Mouse (Mus musculus) kidney, postnatal 0 days (tissue): Measurements from ENCODE around the gene Olfr1444. TPM values are rescaled to one million over a fixed set of nuclear protein-coding genes. Genes with fewer than 3 reads are reported as not detected.

Source experiments
- ATAC-seq: fragments of 200-750 bp; cut with Nextera tagmentation; replicated peaks from 2 replicates; pipeline ENCODE4 v1.8.0; 2017; ENCODE audit warnings: low read depth, moderate number of reproducible peaks, moderate TSS enrichment, moderate library complexity; ENCODE audit not compliant: low FRiP score
- DNase-seq: peaks from one replicate; pipeline ENCODE4 v3.0.0-alpha.2; 2016; ENCODE audit warnings: low spot score
- H3K27ac ChIP-seq: fragments of 300-500 bp; sonication (generic); 2 replicates; pipeline ENCODE4 v1.5.1; 2014; ENCODE audit warnings: mild to moderate bottlenecking
- H3K27me3 ChIP-seq: fragments of 300-500 bp; sonication (generic); 2 replicates; pipeline ENCODE4 v1.6.1; 2014; ENCODE audit warnings: low read length, mixed read lengths; ENCODE audit not compliant: insufficient read depth
- H3K36me3 ChIP-seq: fragments of 300-500 bp; sonication (generic); 2 replicates; pipeline ENCODE4 v1.6.1; 2014; ENCODE audit warnings: low read length, mixed read lengths; ENCODE audit not compliant: insufficient read depth
- H3K4me1 ChIP-seq: fragments of 300-500 bp; sonication (generic); replicated peaks from 2 replicates; pipeline ENCODE4 v1.6.1; 2014; ENCODE audit warnings: antibody characterized with exemption, low read length, mixed read lengths; ENCODE audit not compliant: insufficient read depth
- H3K4me2 ChIP-seq: fragments of 300-500 bp; sonication (generic); 2 replicates; pipeline ENCODE4 v1.6.1; 2014; ENCODE audit warnings: mild to moderate bottlenecking, low read length, moderate library complexity, mixed read lengths
- H3K4me3 ChIP-seq: fragments of 300-500 bp; sonication (generic); replicated peaks from 2 replicates; pipeline ENCODE4 v1.5.1; 2014; ENCODE audit warnings: low read depth, low read length
- H3K9ac ChIP-seq: fragments of 300-500 bp; sonication (generic); 2 replicates; pipeline ENCODE4 v1.6.1; 2014; ENCODE audit warnings: low read depth, low read length
- H3K9me3 ChIP-seq: fragments of 300-500 bp; sonication (generic); replicated peaks from 2 replicates; pipeline ENCODE4 v1.6.1; 2016; ENCODE audit warnings: low read length, inconsistent platforms, mixed read lengths
- CTCF ChIP-seq: IDR thresholded peaks from 2 replicates; pipeline ENCODE4 v1.5.1; 2016; ENCODE audit warnings: antibody characterized with exemption, low read depth, mild to moderate bottlenecking, moderate library complexity
- WGBS: fragments of 180-500 bp; shearing (Covaris S2); extraction: QIAGEN DNeasy Blood & Tissue Kit; methylation state at CpG from one replicate; pipeline ENCODE4 v1.1.7; 2014; 5-methylcytosine and 5-hydroxymethylcytosine counted together
- polyA plus RNA-seq: library from polyadenylated mRNA; unstranded; fragments of >200 nt; fragmentation: Nextera tagmentation; extraction: Ambion mirVana; gene quantifications from 2 replicates; pipeline ENCODE4 v1.2.1, GENCODE M21; 2015

The Olfr1444 gene
- polyA plus RNA-seq, 1 experiment from 2014 or later, result not detected

DNA sequence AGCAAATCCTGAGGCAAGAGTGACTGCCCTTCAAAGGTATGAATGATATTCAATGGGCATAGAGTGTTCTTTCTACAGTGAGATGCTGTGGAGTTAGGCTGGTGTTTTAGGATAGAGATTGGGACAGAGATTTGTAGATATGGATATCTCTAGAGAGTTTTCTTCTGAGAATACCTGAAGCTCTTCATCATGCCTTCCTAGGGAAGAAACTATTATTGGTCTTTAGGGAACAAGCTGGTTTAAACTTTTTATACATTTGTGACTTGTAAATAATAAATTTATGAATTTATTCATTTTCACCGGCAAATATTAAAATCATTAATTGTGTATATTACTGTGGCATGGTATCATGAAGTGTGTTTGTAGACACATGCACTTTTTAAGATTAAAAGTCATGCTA, 46.6 kb downstream of the Olfr1444 start, which contains the start of gene Olfr1447:
Gene Olfr1447 (minus strand): TSS at position 101 of the 400 bp plus-strand sequence.
- no peak for ATAC-seq
- Histone ChIP-seq H3K4me2 (no peak within 1 kb of the TSS), H3K4me1 (no peaks in the 10 kb centered on the region), H3K9ac (no peak within 1 kb of the TSS), H3K9me3 (no peaks in the 10 kb centered on the region), H3K27me3 (no peaks in the 10 kb centered on the region), H3K4me3 (no peak within 1 kb of the TSS), H3K27ac (no peak within 1 kb of the TSS), H3K36me3 (no peaks in the 10 kb centered on the region)
- DNase-seq, result no peak
- no peak for TF ChIP-seq CTCF
- WGBS, result 90% methylated on average over 1 of the region's 1 CpGs

Other genes starting within 250 kb of the Olfr1444 start
- gene Glyat, start 224.0 kb upstream of the Olfr1444 start, polyA plus RNA-seq, result 37.0 and 41.7 TPM in 2 replicates
- gene Olfr1442, start 186.8 kb upstream of the Olfr1444 start, polyA plus RNA-seq, result 0.11 and 0.18 TPM in 2 replicates
- gene Olfr1443, start 179.2 kb upstream of the Olfr1444 start, polyA plus RNA-seq, result not detected in 2 replicates
- gene Keg1, start 161.5 kb upstream of the Olfr1444 start, polyA plus RNA-seq, result 138 and 140 TPM in 2 replicates
- gene Cntf, start 91.7 kb upstream of the Olfr1444 start, polyA plus RNA-seq, result 4.9 TPM in 2 replicates
- 15.3 TPM in 2 replicates for gene Zfp91, start 61.2 kb upstream of the Olfr1444 start, polyA plus RNA-seq
- 2.2 TPM in 2 replicates for gene Lpxn, start 61.1 kb upstream of the Olfr1444 start, polyA plus RNA-seq
- gene Gm5244, start 10.6 kb upstream of the Olfr1444 start, polyA plus RNA-seq, result not detected in 2 replicates
- gene Olfr1445, start 26.6 kb downstream of the Olfr1444 start, polyA plus RNA-seq, result not detected in 2 replicates
- gene Olfr1446, start 36.2 kb downstream of the Olfr1444 start, polyA plus RNA-seq, result not detected in 2 replicates
- not detected in 2 replicates for gene Olfr1447, start 46.5 kb downstream of the Olfr1444 start, polyA plus RNA-seq
- not detected in 2 replicates for gene Olfr1448, start 67.1 kb downstream of the Olfr1444 start, polyA plus RNA-seq
- not detected in 2 replicates for gene Olfr1449, start 73.6 kb downstream of the Olfr1444 start, polyA plus RNA-seq
- not detected in 2 replicates for gene Olfr1450, start 93.0 kb downstream of the Olfr1444 start, polyA plus RNA-seq
- not detected in 2 replicates for gene Olfr1451, start 137.7 kb downstream of the Olfr1444 start, polyA plus RNA-seq
- not detected in 2 replicates for gene Olfr1453, start 171.0 kb downstream of the Olfr1444 start, polyA plus RNA-seq
- not detected in 2 replicates for gene Olfr1454, start 203.3 kb downstream of the Olfr1444 start, polyA plus RNA-seq
- not detected in 2 replicates for gene Olfr1457, start 240.6 kb downstream of the Olfr1444 start, polyA plus RNA-seq
- not detected in 2 replicates for gene Olfr1458, start 249.5 kb downstream of the Olfr1444 start, polyA plus RNA-seq